Mouse (Mus musculus): ENCODE measurements around the gene Sphk2.
A peak's percentile ranks its signal among the peaks of the same experiment; 100 is the strongest.

The Sphk2 gene

GRCm38 (mm10) chr7:45723781-45724180 is 6.0 kb upstream of the Sphk2 start:
- no peak for DNase-seq (ENCODE audit: low spot score)

- DNase-seq (ENCODE audit: low spot score), result no peak
These were observed 5.5 kb upstream of the Sphk2 start for GRCm38 (mm10) chr7:45723301-45723700.

GRCm38 (mm10) chr7:45722348-45722713 is 4.5 kb upstream of the Sphk2 start:
- no peak for DNase-seq (ENCODE audit: low spot score)

GRCm38 (mm10) chr7:45721642-45722347 is 4.0 kb upstream of the Sphk2 start:
- DNase-seq (ENCODE audit: low spot score), result no peak

- DNase-seq (ENCODE audit: low spot score), result no peak
These were observed 3.4 kb upstream of the Sphk2 start for GRCm38 (mm10) chr7:45721234-45721571.

GRCm38 (mm10) chr7:45720413-45721233 is 2.8 kb upstream of the Sphk2 start, which contains the start of gene Fam83e:
Gene Fam83e (plus strand): TSS chr7:45721212.
- DNase-seq (ENCODE audit: low spot score), result no peak

GRCm38 (mm10) chr7:45719738-45720412 is 2.1 kb upstream of the Sphk2 start:
- DNase-seq (ENCODE audit: low spot score), result no peak

GRCm38 (mm10) chr7:45719180-45719579 is 1.4 kb upstream of the Sphk2 start:
- DNase-seq (ENCODE audit: low spot score), result no peak

GRCm38 (mm10) chr7:45718331-45718730 is 529 bp upstream of the Sphk2 start:
- no peak for DNase-seq (ENCODE audit: low spot score)

- DNase-seq (ENCODE audit: low spot score), result no peak
These were observed 567 bp downstream of the Sphk2 start for GRCm38 (mm10) chr7:45716952-45717917.

- no peak for DNase-seq (ENCODE audit: low spot score)
These were observed 1.3 kb downstream of the Sphk2 start for GRCm38 (mm10) chr7:45716460-45716857.

GRCm38 (mm10) chr7:45715741-45716459 is 1.9 kb downstream of the Sphk2 start:
- no peak for DNase-seq (ENCODE audit: low spot score)

- DNase-seq (ENCODE audit: low spot score), result peak; percentile 96
These were observed 2.6 kb downstream of the Sphk2 start, which contains the start of gene Rpl18 for GRCm38 (mm10) chr7:45715090-45715708. Gene Rpl18 (plus strand): TSS chr7:45715457.

GRCm38 (mm10) chr7:45714630-45715089 is 3.1 kb downstream of the Sphk2 start:
- DNase-seq (ENCODE audit: low spot score), result no peak

GRCm38 (mm10) chr7:45713881-45714520 is 3.8 kb downstream of the Sphk2 start:
- DNase-seq (ENCODE audit: low spot score), result no peak

GRCm38 (mm10) chr7:45713396-45713795 is 4.4 kb downstream of the Sphk2 start:
- no peak for DNase-seq (ENCODE audit: low spot score)

GRCm38 (mm10) chr7:45712022-45712757 is 5.6 kb downstream of the Sphk2 start:
- DNase-seq (ENCODE audit: low spot score), result no peak

GRCm38 (mm10) chr7:45711316-45712021 is 6.3 kb downstream of the Sphk2 start:
- DNase-seq (ENCODE audit: low spot score), result no peak

Data from adipocyte (in vitro differentiated cells).